In the genomic region with DNA sequence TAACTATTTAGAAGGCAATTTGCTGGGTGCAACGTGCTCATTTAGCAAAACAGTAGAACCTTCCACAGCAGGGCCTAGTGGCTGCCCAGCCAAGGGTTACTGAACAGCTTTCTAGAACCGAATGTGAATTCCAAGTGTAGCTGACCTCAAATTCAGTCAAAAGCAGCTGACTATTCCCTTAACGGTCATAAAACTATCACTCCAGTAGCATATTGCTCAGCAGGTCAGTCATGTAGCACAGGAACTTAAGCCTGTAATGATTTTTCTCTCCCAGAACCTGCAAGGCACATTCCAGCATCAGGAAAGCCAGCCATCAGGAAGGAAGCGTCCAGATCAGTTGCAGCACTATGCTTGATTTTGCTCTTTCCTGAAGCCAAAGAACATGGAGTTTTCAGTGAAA, we compare ENCODE assay signal across 29 mouse cellular contexts. TPM values are rescaled to one million over a fixed set of nuclear protein-coding genes. Genes with fewer than 3 reads are reported as not detected.
"Had no signal": no experiment of that assay in that cellular context is flagged by ENCODE, and none has a peak within 500 bp of the region (broad histone marks: within the 10 kb centered on the region; RNA-seq: fewer than 3 reads in every experiment).

No protein-coding gene starts in this region.

- H3K36me3 ChIP-seq: hindbrain, embryonic 15.5 days; liver, embryonic 13.5 days; midbrain, embryonic 12.5 days had no signal

- ATAC-seq: intestine, postnatal 0 days; midbrain, embryonic 16.5 days had no signal

- H3K9me3 ChIP-seq: hindbrain, embryonic 15.5 days; liver, embryonic 13.5 days; midbrain, embryonic 12.5 days had no signal

- H3K27me3 ChIP-seq: hindbrain, embryonic 15.5 days; liver, embryonic 13.5 days; midbrain, embryonic 12.5 days had no signal

- H3K4me3 ChIP-seq: hindbrain, embryonic 15.5 days; liver, embryonic 13.5 days; midbrain, embryonic 12.5 days; myocyte had no signal

- H3K4me1 ChIP-seq: hindbrain, embryonic 15.5 days; liver, embryonic 13.5 days; midbrain, embryonic 12.5 days had no signal

- H3K9ac ChIP-seq: hindbrain, embryonic 15.5 days; liver, embryonic 13.5 days; midbrain, embryonic 12.5 days had no signal

- H3K27ac ChIP-seq: hindbrain, embryonic 15.5 days; liver, embryonic 13.5 days; midbrain, embryonic 12.5 days had no signal

- H3K4me2 ChIP-seq: hindbrain, embryonic 15.5 days; liver, embryonic 13.5 days; midbrain, embryonic 12.5 days had no signal

- DNase-seq: kidney, postnatal 25 days; liver, embryonic 13.5 days; lung, adult 2 months; lung, postnatal 14 days; lung, postnatal 4 days; right cerebral cortex, adult 18-20 months; right cerebral cortex, postnatal 14 days; right cerebral cortex, postnatal 4 days; thymus, adult 18-20 months; thymus, postnatal 36 days had no signal

RNA-seq across cellular contexts. Expression of gene Gm4922, which starts 43.8 kb away (rescaled TPM):
- total RNA-seq: layer of hippocampus, adult 18-20 months; layer of hippocampus, postnatal 14 days; left cerebral cortex, adult 18-20 months; left cerebral cortex, postnatal 25 days; liver, adult 2 months; megakaryocyte progenitor cell, adult 5-6 weeks; megakaryocyte-erythroid progenitor cell, adult 5-6 weeks; monocyte, adult 5-6 weeks had no signal
- polyA plus RNA-seq: limb, embryonic 11.5 days; liver, adult 2 months; liver, embryonic 13.5 days; liver, embryonic 16.5 days; lung, adult 2 months; lung, embryonic 16.5 days; myocyte; neural tube, embryonic 11.5 days; spleen, adult 2 months; urinary bladder, adult 2 months had no signal
